ENCODE assay signal across 8 mouse cellular contexts in the genomic region with DNA sequence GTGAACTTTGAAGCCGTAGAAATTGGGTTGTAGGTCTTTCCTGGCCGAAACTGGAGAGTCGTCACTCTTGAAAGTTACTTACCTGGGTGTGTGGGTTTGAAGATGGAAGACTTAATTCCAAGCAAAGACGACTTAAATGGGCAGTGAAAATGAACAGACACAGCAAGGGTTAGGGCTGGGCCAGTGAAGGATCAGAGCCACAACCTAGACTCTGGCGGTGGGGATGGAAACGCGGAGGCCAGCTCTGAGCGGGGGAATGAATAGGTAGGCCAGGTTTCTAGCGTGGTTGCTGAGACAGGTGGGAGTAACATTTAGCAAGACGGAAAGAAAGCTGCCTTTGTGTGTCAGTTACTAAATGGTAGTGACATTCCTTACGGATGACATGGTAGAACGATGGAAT. TPM values are rescaled to one million over a fixed set of nuclear protein-coding genes. Genes with fewer than 3 reads are reported as not detected.
A peak's percentile ranks its signal among the peaks of the same experiment; 100 is the strongest.
DNase-seq lines count a peak whose midpoint lies in the region; ATAC-seq and TF ChIP-seq lines count a peak whose summit lies in the region.

No protein-coding gene starts in this region.

- H3K9ac ChIP-seq in kidney, embryonic 15.5 days: peak overlapping the region; percentile 63
- H3K9ac ChIP-seq in hindbrain, embryonic 11.5 days (ENCODE audit: low read depth, low read length): peak overlapping the region; percentile 67
- H3K9ac ChIP-seq in midbrain, embryonic 14.5 days (replicated peaks; ENCODE audit: low read length): peak overlapping the region; percentile 73

- no peak for TF ChIP-seq POLR2A in bone marrow, adult 2 months (IDR thresholded peaks at IDR 0.05; ENCODE audit: borderline replicate concordance, control insufficient read depth, low read depth, low read length)

- peak overlapping the region; percentile 85 for H3K4me2 ChIP-seq in kidney, embryonic 15.5 days
- peak overlapping the region; percentile 60 for H3K4me2 ChIP-seq in hindbrain, embryonic 11.5 days (replicated peaks; ENCODE audit: low read depth, low read length)
- H3K4me2 ChIP-seq in midbrain, embryonic 14.5 days (ENCODE audit: low read length): peak overlapping the region; percentile 82

- peak overlapping the region; percentile 92 for H3K4me3 ChIP-seq in kidney, embryonic 15.5 days (replicated peaks)
- H3K4me3 ChIP-seq in bone marrow, adult 2 months (replicated peaks; ENCODE audit: control insufficient read depth, low read depth, low read length): peak overlapping the region; percentile 24
- peak overlapping the region; percentile 71 for H3K4me3 ChIP-seq in hindbrain, embryonic 11.5 days (ENCODE audit: low read depth, low read length)
- peak overlapping the region; percentile 68 for H3K4me3 ChIP-seq in midbrain, embryonic 14.5 days (replicated peaks; ENCODE audit: low read depth, low read length)

- no peak for ATAC-seq in kidney, embryonic 15.5 days (replicated peaks; ENCODE audit: low FRiP score)
- no peak for ATAC-seq in hindbrain, embryonic 11.5 days (ENCODE audit: low FRiP score)
- ATAC-seq in midbrain, embryonic 14.5 days (ENCODE audit: low FRiP score, low TSS enrichment): no peak

- 55% methylated on average over 12 of the region's 12 CpGs for whole genome bisulfite sequencing in kidney, embryonic 15.5 days
- 49% methylated on average over 12 of the region's 12 CpGs for WGBS in bone marrow, adult 2 months
- WGBS in hindbrain, embryonic 11.5 days: 65% methylated on average over 12 of the region's 12 CpGs
- 67% methylated on average over 12 of the region's 12 CpGs for WGBS in midbrain, embryonic 14.5 days

- H3K27me3 ChIP-seq in kidney, embryonic 15.5 days: no peaks in the 10 kb centered on the region
- no peaks in the 10 kb centered on the region for H3K27me3 ChIP-seq in hindbrain, embryonic 11.5 days (ENCODE audit: control insufficient read depth, insufficient read depth, low read length)
- H3K27me3 ChIP-seq in midbrain, embryonic 14.5 days (ENCODE audit: control insufficient read depth, insufficient read depth, low read length): no peaks in the 10 kb centered on the region

- no peak for DNase-seq in kidney, adult 8-10 months
- DNase-seq in hindbrain, embryonic 11.5 days (ENCODE audit: low spot score): no peak
- no peak for DNase-seq in midbrain, embryonic 14.5 days
- no peak for DNase-seq in ovary, postnatal 14 days (ENCODE audit: low spot score)
- no peak for DNase-seq in gastrocnemius, adult 8-10 months (ENCODE audit: low spot score in 2 of 2)
- no peak for DNase-seq in spleen, adult 12 weeks (ENCODE audit: low spot score)

- no peak overlapping the region for H3K27ac ChIP-seq in kidney, embryonic 15.5 days
- H3K27ac ChIP-seq in bone marrow, adult 2 months (ENCODE audit: control insufficient read depth, insufficient read depth, low read depth, low read length, poor library complexity): no peak overlapping the region
- H3K27ac ChIP-seq in hindbrain, embryonic 11.5 days (ENCODE audit: low read depth, low read length): no peak overlapping the region
- H3K27ac ChIP-seq in midbrain, embryonic 14.5 days (replicated peaks; ENCODE audit: low read depth, low read length): peak overlapping the region; percentile 92

- H3K9me3 ChIP-seq in kidney, embryonic 15.5 days (replicated peaks): no peaks in the 10 kb centered on the region
- H3K9me3 ChIP-seq in hindbrain, embryonic 11.5 days (ENCODE audit: control insufficient read depth, low read length): no peaks in the 10 kb centered on the region
- H3K9me3 ChIP-seq in midbrain, embryonic 14.5 days (ENCODE audit: control insufficient read depth, low read length): no peaks in the 10 kb centered on the region

- TF ChIP-seq CTCF in bone marrow, adult 2 months (IDR thresholded peaks at IDR 0.05; ENCODE audit: control insufficient read depth, insufficient read depth, low read length): no peak

- H3K4me1 ChIP-seq in kidney, embryonic 15.5 days: peaks cover 22% of the 10 kb centered on the region
- peaks cover 2% of the 10 kb centered on the region; the same call in 1 of the 2 replicates for H3K4me1 ChIP-seq in bone marrow, adult 2 months (ENCODE audit: control insufficient read depth, insufficient read depth, low read length)
- H3K4me1 ChIP-seq in hindbrain, embryonic 11.5 days (replicated peaks; ENCODE audit: control insufficient read depth, insufficient read depth, low read length): peaks cover 5% of the 10 kb centered on the region; the same call in 1 of the 2 replicates
- peaks cover 18% of the 10 kb centered on the region for H3K4me1 ChIP-seq in midbrain, embryonic 14.5 days (ENCODE audit: control insufficient read depth, insufficient read depth, low read length)

- no peaks in the 10 kb centered on the region for H3K36me3 ChIP-seq in kidney, embryonic 15.5 days
- H3K36me3 ChIP-seq in hindbrain, embryonic 11.5 days (ENCODE audit: control insufficient read depth, insufficient read depth, low read length): no peaks in the 10 kb centered on the region
- H3K36me3 ChIP-seq in midbrain, embryonic 14.5 days (ENCODE audit: control insufficient read depth, insufficient read depth, low read length): no peaks in the 10 kb centered on the region

RNA-seq across cellular contexts. Expression of a gene that starts 0.7 kb away (rescaled TPM):
- polyA plus RNA-seq in kidney, embryonic 15.5 days (2015; fragmentation: Nextera tagmentation; extraction: Ambion mirVana): 54.3 and 57.8 TPM in 2 replicates
- polyA plus RNA-seq in bone marrow, adult 2 months (2011; ENCODE audit: insufficient read depth, insufficient read length, low replicate concordance, missing spikeins): 4.7 and 21.0 TPM in 2 replicates
- polyA plus RNA-seq in hindbrain, embryonic 11.5 days (2014; fragmentation: Nextera tagmentation; extraction: Ambion mirVana): 62.7 and 63.0 TPM in 2 replicates
- 129 and 140 TPM in 2 replicates for polyA plus RNA-seq in midbrain, embryonic 14.5 days (2014; fragmentation: Nextera tagmentation; extraction: Ambion mirVana)
- 10 to 100 TPM; 11.9 to 18.5 (median 12.6) TPM for total RNA-seq in gastrocnemius, adult 8-10 months (2022)

RNA-seq across cellular contexts. Expression of a gene that starts 47.2 kb away (rescaled TPM):
- polyA plus RNA-seq in kidney, embryonic 15.5 days (2015; fragmentation: Nextera tagmentation; extraction: Ambion mirVana): 0.91 and 1.3 TPM in 2 replicates
- polyA plus RNA-seq in bone marrow, adult 2 months (2011; ENCODE audit: insufficient read depth, insufficient read length, low replicate concordance, missing spikeins): 9.6 and 24.6 TPM in 2 replicates
- polyA plus RNA-seq in hindbrain, embryonic 11.5 days (2014; fragmentation: Nextera tagmentation; extraction: Ambion mirVana): 0.92 and 2.4 TPM in 2 replicates
- polyA plus RNA-seq in midbrain, embryonic 14.5 days (2014; fragmentation: Nextera tagmentation; extraction: Ambion mirVana): 2.1 and 2.4 TPM in 2 replicates
- under 1 TPM in 2 of 4 experiments, not detected in 2; 0.18 to 0.24 TPM for total RNA-seq in gastrocnemius, adult 8-10 months (2022)

RNA-seq across cellular contexts. Expression of a gene that starts 49.7 kb away (rescaled TPM):
- 221 and 230 TPM in 2 replicates for polyA plus RNA-seq in kidney, embryonic 15.5 days (2015; fragmentation: Nextera tagmentation; extraction: Ambion mirVana)
- polyA plus RNA-seq in bone marrow, adult 2 months (2011; ENCODE audit: insufficient read depth, insufficient read length, low replicate concordance, missing spikeins): 65.2 and 80.9 TPM in 2 replicates
- polyA plus RNA-seq in hindbrain, embryonic 11.5 days (2014; fragmentation: Nextera tagmentation; extraction: Ambion mirVana): 250 TPM in 2 replicates
- polyA plus RNA-seq in midbrain, embryonic 14.5 days (2014; fragmentation: Nextera tagmentation; extraction: Ambion mirVana): 160 and 162 TPM in 2 replicates
- total RNA-seq in gastrocnemius, adult 8-10 months (2022): 100 to 1,000 TPM; 174 to 196 (median 184) TPM

Comparison
In these comparisons a context has a peak if more than half of its experiments do, and no peak if none do; other contexts are left out.
1. H3K4me3 ChIP-seq: peak in every context shown above with its lines; median percentile 92 in kidney, embryonic 15.5 days; 71 in hindbrain, embryonic 11.5 days; 68 in midbrain, embryonic 14.5 days; 24 in bone marrow, adult 2 months.